Mouse (Mus musculus) inflammation-experienced regulatory T-cells, adult 6 months (primary cell): ENCODE results near the gene Gm17660. TPM values are rescaled to one million over a fixed set of nuclear protein-coding genes. Genes with fewer than 3 reads are reported as not detected.

Experiments
- ATAC-seq: one replicate; pipeline ENCODE4 v1.8.0; 2017
- polyA plus RNA-seq, 3 experiments: library from polyadenylated mRNA; unstranded; fragments of 100-300 nt; shearing (Covaris generic); gene quantifications; one replicate each; pipeline ENCODE4 v1.2.1; 2017

Gm17660 gene
- polyA plus RNA-seq, 3 experiments from 2014 or later = not detected

- no peak for ATAC-seq
These were observed 3.3 kb upstream of the Gm17660 start for GRCm38 (mm10) chr5:104080736-104081135.

- no peak for ATAC-seq
These were observed 1.0 kb downstream of the Gm17660 start for GRCm38 (mm10) chr5:104076361-104076760.

GRCm38 (mm10) chr5:104074388-104074787, 3.0 kb downstream of the Gm17660 start:
- peak; percentile 69 for ATAC-seq

- no peak for ATAC-seq
These were observed 3.8 kb downstream of the Gm17660 start for GRCm38 (mm10) chr5:104073602-104074001.

- ATAC-seq = no peak
These were observed 5.0 kb downstream of the Gm17660 start for GRCm38 (mm10) chr5:104072272-104072886.

GRCm38 (mm10) chr5:104071048-104071447, 6.4 kb downstream of the Gm17660 start:
- ATAC-seq = no peak

- ATAC-seq = no peak
These were observed 8.7 kb downstream of the Gm17660 start for GRCm38 (mm10) chr5:104068751-104069150.

- no peak for ATAC-seq
These were observed 14.4 kb downstream of the Gm17660 start for GRCm38 (mm10) chr5:104062773-104063551.

GRCm38 (mm10) chr5:104061936-104062772, 15.3 kb downstream of the Gm17660 start:
- no peak for ATAC-seq

- no peak for ATAC-seq
These were observed 17.0 kb downstream of the Gm17660 start for GRCm38 (mm10) chr5:104060429-104060828.

- ATAC-seq = no peak
These were observed 17.8 kb downstream of the Gm17660 start for GRCm38 (mm10) chr5:104059628-104060027.

GRCm38 (mm10) chr5:104058021-104058420, 19.4 kb downstream of the Gm17660 start:
- peak; percentile 60 for ATAC-seq

GRCm38 (mm10) chr5:104056295-104056694, 21.1 kb downstream of the Gm17660 start:
- ATAC-seq = no peak

- ATAC-seq = no peak
These were observed 21.6 kb downstream of the Gm17660 start for GRCm38 (mm10) chr5:104055816-104056215.

- no peak for ATAC-seq
These were observed 22.5 kb downstream of the Gm17660 start for GRCm38 (mm10) chr5:104054938-104055337.

- peak; percentile 67 for ATAC-seq
These were observed 24.5 kb downstream of the Gm17660 start for GRCm38 (mm10) chr5:104052956-104053355.

GRCm38 (mm10) chr5:104048139-104048538, 29.3 kb downstream of the Gm17660 start:
- no peak for ATAC-seq

GRCm38 (mm10) chr5:104047200-104048105, 30.0 kb downstream of the Gm17660 start:
- ATAC-seq = peak; percentile 9

GRCm38 (mm10) chr5:104046256-104047199, 30.9 kb downstream of the Gm17660 start, which contains the start of gene Nudt9:
Gene Nudt9, plus strand, starts transcription at chr5:104046306.
- peak; percentile 91 for ATAC-seq

- no peak for ATAC-seq
These were observed 33.7 kb downstream of the Gm17660 start for GRCm38 (mm10) chr5:104043704-104044103.

- ATAC-seq = no peak
These were observed 34.5 kb downstream of the Gm17660 start for GRCm38 (mm10) chr5:104042906-104043305.
